Mouse (Mus musculus) ZHBTc4 (cell line): Measurements from ENCODE around the gene Gng12.

Experiments
- DNase-seq: peaks from one replicate; pipeline ENCODE4 v3.0.0-alpha.2; 2011; ENCODE audit warnings: low read depth, low spot score

Gene Gng12

GRCm38 (mm10) chr6:66917032-66917431 lies 20.8 kb downstream of the Gng12 start:
- no peak for DNase-seq

- no peak for DNase-seq
Observed at GRCm38 (mm10) chr6:66920786-66921185, 24.6 kb downstream of the Gng12 start.

- DNase-seq: no peak
Observed at GRCm38 (mm10) chr6:66921755-66922154, 25.6 kb downstream of the Gng12 start.

- no peak for DNase-seq
Observed at GRCm38 (mm10) chr6:66922501-66922900, 26.3 kb downstream of the Gng12 start.

- no peak for DNase-seq
Observed at GRCm38 (mm10) chr6:66923851-66924250, 27.7 kb downstream of the Gng12 start.

GRCm38 (mm10) chr6:66924315-66924965 lies 28.2 kb downstream of the Gng12 start:
- no peak for DNase-seq

GRCm38 (mm10) chr6:66926269-66926668 lies 30.1 kb downstream of the Gng12 start:
- peak; percentile 23 for DNase-seq

GRCm38 (mm10) chr6:66928972-66929645 lies 32.9 kb downstream of the Gng12 start:
- DNase-seq: peak; percentile 20

- DNase-seq: no peak
Observed at GRCm38 (mm10) chr6:66929694-66930093, 33.5 kb downstream of the Gng12 start.

GRCm38 (mm10) chr6:66932206-66932819 lies 36.1 kb downstream of the Gng12 start:
- DNase-seq: no peak

- DNase-seq: no peak
Observed at GRCm38 (mm10) chr6:66940656-66941235, 44.5 kb downstream of the Gng12 start.

GRCm38 (mm10) chr6:66941792-66942191 lies 45.6 kb downstream of the Gng12 start:
- no peak for DNase-seq

- DNase-seq: no peak
Observed at GRCm38 (mm10) chr6:66942826-66943225, 46.6 kb downstream of the Gng12 start.

- DNase-seq: peak; percentile 27
Observed at GRCm38 (mm10) chr6:66943367-66944189, 47.4 kb downstream of the Gng12 start.

GRCm38 (mm10) chr6:66944190-66945003 lies 48.2 kb downstream of the Gng12 start:
- DNase-seq: peak; percentile 16

GRCm38 (mm10) chr6:66945004-66945356 lies 48.8 kb downstream of the Gng12 start:
- DNase-seq: no peak

- no peak for DNase-seq
Observed at GRCm38 (mm10) chr6:66948111-66948510, 51.9 kb downstream of the Gng12 start.

GRCm38 (mm10) chr6:66948848-66949247 lies 52.7 kb downstream of the Gng12 start:
- no peak for DNase-seq

- DNase-seq: no peak
Observed at GRCm38 (mm10) chr6:66951726-66952418, 55.7 kb downstream of the Gng12 start.

- DNase-seq: peak; percentile 23
Observed at GRCm38 (mm10) chr6:66953951-66954519, 57.8 kb downstream of the Gng12 start.
